Mouse (Mus musculus) liver (tissue): ENCODE results near the gene Lpar6.

Experiments used
- DNase-seq: peaks from one replicate; pipeline ENCODE4 v3.0.0-alpha.2; 2020; ENCODE audit warnings: mixed read lengths

The Lpar6 gene

DNA sequence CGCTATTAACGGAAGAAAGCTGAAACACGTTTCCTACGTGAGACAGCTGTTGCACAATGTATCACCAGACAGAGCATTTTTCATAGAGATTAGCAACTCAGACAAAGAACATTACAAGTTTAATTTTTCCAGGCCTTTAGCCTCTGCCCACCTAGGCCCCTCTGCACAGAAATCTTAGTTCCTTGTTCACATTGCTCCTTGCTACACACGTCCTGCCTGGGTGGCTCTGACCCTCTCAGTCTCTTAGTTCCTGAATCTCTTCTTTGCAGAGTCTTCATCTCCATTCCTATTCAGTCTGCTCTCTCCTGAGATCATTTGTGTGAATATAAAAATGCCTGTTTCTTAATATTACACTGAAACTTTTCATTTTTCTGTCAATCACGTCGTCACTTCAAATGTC lies 19.7 kb downstream of the Lpar6 start:
- no peak for DNase-seq

DNA sequence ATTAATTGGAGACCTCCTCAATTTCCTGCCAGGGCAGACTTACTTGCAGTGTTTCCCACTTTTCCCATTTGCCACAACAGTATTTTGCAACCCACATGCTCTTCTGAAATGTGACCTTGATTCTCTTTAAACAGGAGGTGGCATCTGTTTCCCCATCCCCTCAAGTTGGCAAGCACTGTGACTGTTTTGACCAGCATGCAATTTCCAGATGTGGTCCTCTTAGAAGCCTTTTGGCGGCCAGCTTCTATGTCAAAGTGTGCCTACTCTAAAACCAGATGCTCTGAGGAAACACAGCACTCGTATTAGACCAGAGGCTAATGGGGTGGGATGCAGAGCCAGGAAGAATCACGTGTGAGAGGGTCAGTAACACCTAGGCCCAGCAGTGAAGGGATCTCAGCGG lies 20.5 kb downstream of the Lpar6 start:
- no peak for DNase-seq

DNA sequence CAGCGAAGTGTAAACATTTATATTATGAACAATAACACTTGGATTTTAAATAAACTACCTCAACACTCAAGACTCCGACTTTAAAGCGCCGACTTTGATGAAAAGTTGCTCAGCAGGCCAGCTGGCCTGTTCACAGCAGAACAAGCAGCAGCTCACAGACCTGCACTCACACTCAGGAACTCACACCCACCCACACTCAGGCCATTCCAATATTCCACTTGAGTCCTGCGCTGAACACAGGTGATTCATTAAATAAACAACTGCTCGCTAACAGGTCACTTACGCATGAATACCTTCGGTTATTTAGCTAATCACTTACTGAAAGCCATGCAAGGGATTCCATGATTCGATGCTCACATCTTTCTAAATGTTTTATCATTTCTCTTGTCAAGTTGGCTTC lies 24.5 kb downstream of the Lpar6 start:
- no peak for DNase-seq

DNA sequence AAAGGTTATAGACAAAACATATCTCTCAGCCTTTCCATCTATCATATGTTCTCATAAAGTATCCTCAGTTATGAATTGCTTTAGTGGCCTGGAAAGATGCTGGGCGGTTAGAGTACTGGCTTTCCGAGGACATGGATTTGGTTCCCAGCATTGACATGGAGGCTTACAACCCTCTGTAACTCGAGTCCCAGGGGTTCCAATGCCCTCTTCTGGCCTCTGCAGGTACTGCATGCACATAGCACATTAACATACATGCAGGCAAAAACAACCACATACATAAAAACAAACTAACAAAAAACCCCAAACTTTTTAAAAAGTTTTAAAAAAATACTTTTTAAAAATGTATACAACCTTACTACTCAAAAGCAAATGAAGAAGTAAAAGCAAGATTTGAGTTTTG lies 28.5 kb downstream of the Lpar6 start:
- DNase-seq, result peak; percentile 31

DNA sequence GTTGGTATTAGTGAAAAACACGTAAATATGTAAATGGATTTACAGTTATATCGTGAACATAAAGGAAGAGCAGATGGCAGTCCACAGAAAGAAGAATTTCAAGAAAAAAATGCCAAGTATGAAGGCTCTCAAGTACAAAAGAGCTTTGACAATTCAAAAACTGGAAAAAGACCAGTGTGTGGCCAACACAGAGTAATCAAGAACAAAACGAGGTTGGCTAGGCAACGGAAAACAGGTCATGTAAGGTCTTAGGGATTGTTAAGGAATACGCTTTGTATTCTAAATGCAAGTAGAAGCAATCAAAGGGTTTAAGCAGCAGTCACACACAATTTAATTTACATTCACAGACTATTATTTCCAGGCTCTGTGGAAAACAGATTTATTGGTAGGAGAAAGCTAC lies 34.1 kb downstream of the Lpar6 start:
- DNase-seq, result no peak

DNA sequence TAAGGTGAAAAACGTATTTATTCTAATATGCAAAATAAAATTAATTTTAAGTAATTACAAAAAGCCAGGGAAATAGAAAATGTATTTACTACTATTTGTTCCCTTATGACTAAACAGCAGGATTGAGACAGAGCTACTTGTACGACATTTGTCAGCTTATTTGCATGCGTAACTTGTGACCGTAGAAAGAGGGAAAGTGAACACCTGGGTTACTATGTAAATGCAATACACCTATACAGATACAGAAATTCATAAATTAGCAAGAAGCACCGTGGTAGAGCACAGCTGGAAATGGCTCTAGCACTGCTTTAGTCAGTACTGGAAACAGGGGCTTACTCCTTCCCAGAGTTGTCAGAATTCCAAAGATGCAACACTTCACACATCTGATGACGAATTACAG lies 41.4 kb downstream of the Lpar6 start:
- no peak for DNase-seq

DNA sequence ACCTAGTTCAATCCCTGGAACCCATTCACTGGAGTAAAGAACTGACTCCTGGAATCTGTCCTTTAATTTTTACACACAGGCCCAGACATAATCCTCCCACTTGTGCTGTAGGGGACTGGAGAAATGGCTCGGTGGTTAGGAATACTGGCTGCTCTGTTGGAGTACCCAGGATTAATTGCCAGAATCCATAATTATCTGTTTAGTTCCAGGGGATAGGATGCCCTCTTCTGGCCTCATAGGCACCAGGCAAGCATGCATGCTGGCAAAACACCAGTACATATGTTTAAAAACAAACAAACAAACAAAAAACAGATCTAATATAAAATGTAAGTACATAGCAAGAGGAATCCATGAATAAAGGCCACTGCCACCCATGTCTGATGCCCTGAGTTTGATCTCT lies 43.3 kb downstream of the Lpar6 start:
- no peak for DNase-seq

DNA sequence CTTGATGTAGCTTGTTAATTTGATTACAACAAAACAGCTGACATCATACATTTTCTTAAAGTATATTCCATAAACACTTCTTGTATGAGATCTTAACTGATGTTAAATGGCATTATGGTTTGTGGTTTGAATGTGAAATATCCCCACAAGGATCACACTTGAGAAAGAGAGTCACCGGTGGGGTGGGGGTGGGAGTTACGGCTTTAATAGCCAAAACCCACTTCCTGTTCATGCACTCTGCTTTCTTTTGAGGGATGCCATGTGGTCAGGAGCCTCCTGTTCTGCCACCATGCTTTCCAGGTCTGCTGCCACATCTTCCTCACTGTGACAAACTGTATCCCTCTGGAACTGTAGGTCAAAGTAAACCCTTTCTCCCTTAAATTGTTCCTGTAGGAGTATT lies 52.2 kb downstream of the Lpar6 start:
- no peak for DNase-seq

DNA sequence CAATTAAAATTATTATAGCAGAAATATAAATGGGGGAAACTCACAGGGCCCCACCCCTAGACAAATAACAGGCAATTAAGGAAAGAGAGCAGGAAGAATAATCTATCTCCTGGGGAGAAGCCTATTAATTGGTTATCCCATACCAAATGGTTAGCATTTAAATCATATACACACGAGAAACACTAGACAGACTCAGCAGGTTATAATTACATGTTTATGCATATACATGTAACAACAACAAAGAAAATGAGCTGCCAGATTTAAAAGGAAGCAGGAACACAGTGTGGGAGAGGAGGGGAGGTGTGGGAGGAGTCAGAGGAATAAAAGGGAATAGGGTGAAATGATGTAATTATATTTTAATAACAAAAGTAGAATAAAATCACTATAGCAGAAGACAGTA lies 54.7 kb downstream of the Lpar6 start:
- DNase-seq, result no peak
